Mouse (Mus musculus) MEL (cell line): ENCODE results near the gene Hyou1. TPM values are rescaled to one million over a fixed set of nuclear protein-coding genes. Genes with fewer than 3 reads are reported as not detected.

ENCODE experiments used
- DNase-seq: peaks from one replicate; pipeline ENCODE4 v3.0.0; 2011; ENCODE audit warnings: low read depth, low spot score
- H3K27ac ChIP-seq: 2 replicates; pipeline ENCODE4 v1.5.1; 2012; ENCODE audit warnings: low read depth, mild to moderate bottlenecking, control low read depth, low read length, moderate library complexity; ENCODE audit not compliant: control insufficient read depth
- H3K27me3 ChIP-seq, 2 experiments: fragments of 150-350 bp in 1 of 2; sonication (generic) in 1 of 2; 2 replicates each; pipeline ENCODE4 v1.6.1; 2012; ENCODE audit warnings: low read length in 2 of 2, mild to moderate bottlenecking in 2 of 2, improper control_type of control experiment in 1 of 2, moderate library complexity in 1 of 2; ENCODE audit not compliant: insufficient read depth in 2 of 2, control insufficient read depth in 1 of 2
- H3K36me3 ChIP-seq, 2 experiments: 2 replicates each; pipeline ENCODE4 v1.6.1; 2012 to 2014; ENCODE audit warnings: low read length in 2 of 2, improper control_type of control experiment in 1 of 2, inconsistent platforms in 1 of 2, mild to moderate bottlenecking in 1 of 2; ENCODE audit not compliant: insufficient read depth in 2 of 2, control insufficient read depth in 1 of 2
- H3K4me1 ChIP-seq, 2 experiments: fragments of 150-350 bp in 1 of 2; sonication (generic) in 1 of 2; 2 replicates each; pipeline ENCODE4 v1.6.1; 2012; ENCODE audit warnings: low read length in 2 of 2, improper control_type of control experiment in 1 of 2, mild to moderate bottlenecking in 1 of 2; ENCODE audit not compliant: insufficient read depth in 2 of 2, control insufficient read depth in 1 of 2
- H3K4me3 ChIP-seq, 2 experiments: fragments of 150-350 bp in 1 of 2; sonication (generic) in 1 of 2; 2 replicates each; pipeline ENCODE4 v1.5.1; 2012; ENCODE audit warnings: low read depth in 2 of 2, low read length in 2 of 2, mild to moderate bottlenecking in 2 of 2, moderate library complexity in 2 of 2, control low read depth in 1 of 2, improper control_type of control experiment in 1 of 2; ENCODE audit not compliant: control insufficient read depth in 1 of 2, insufficient read depth in 1 of 2
- H3K79me2 ChIP-seq: 2 replicates; pipeline ENCODE4 v1.6.1; 2012; ENCODE audit warnings: mild to moderate bottlenecking, low read length, moderate library complexity; ENCODE audit not compliant: control insufficient read depth, poor library complexity, insufficient read depth
- H3K9ac ChIP-seq: 2 replicates; pipeline ENCODE4 v1.6.1; 2012; ENCODE audit warnings: low read depth, mild to moderate bottlenecking, control low read depth, low read length, moderate library complexity; ENCODE audit not compliant: control insufficient read depth, poor library complexity, severe bottlenecking
- H3K9me3 ChIP-seq: fragments of 150-350 bp; sonication (generic); replicated peaks from 2 replicates; pipeline ENCODE4 v1.6.1; 2012; ENCODE audit warnings: mild to moderate bottlenecking, low read length, improper control_type of control experiment, moderate library complexity; ENCODE audit not compliant: insufficient read depth
- BHLHE40 ChIP-seq: IDR thresholded peaks from 2 replicates; pipeline ENCODE4 v1.6.1; 2012; ENCODE audit warnings: low read depth, mild to moderate bottlenecking, inconsistent platforms, low read length, improper control_type of control experiment, borderline replicate concordance
- ELF1 ChIP-seq: IDR thresholded peaks from 2 replicates; pipeline ENCODE4 v1.6.1; 2014; ENCODE audit warnings: low read depth, mild to moderate bottlenecking, inconsistent platforms, low read length, improper control_type of control experiment, moderate library complexity
- ETS1 ChIP-seq: IDR thresholded peaks from 2 replicates; pipeline ENCODE4 v1.6.1; 2012; ENCODE audit warnings: low read depth, mild to moderate bottlenecking, inconsistent platforms, low read length, improper control_type of control experiment, moderate library complexity
- GABPA ChIP-seq: IDR thresholded peaks from 2 replicates; pipeline ENCODE4 v1.6.1; 2012; ENCODE audit warnings: low read depth, mild to moderate bottlenecking, inconsistent platforms, low read length, improper control_type of control experiment, moderate library complexity
- GATA1 ChIP-seq: IDR thresholded peaks from 2 replicates; pipeline ENCODE4 v1.6.1; 2011; ENCODE audit warnings: low read depth, low read length, improper control_type of control experiment
- HCFC1 ChIP-seq: IDR thresholded peaks from 2 replicates; pipeline ENCODE4 v1.6.1; 2012; ENCODE audit warnings: low read depth, mild to moderate bottlenecking, inconsistent platforms, low read length, improper control_type of control experiment, moderate library complexity
- KAT2A ChIP-seq: conservative IDR thresholded peaks from 2 replicates; pipeline ENCODE4 v1.6.1; 2012; ENCODE audit warnings: low read depth, low read length, improper control_type of control experiment, inconsistent platforms
- MAZ ChIP-seq: IDR thresholded peaks from 2 replicates; pipeline ENCODE4 v1.6.1; 2012; ENCODE audit warnings: low read depth, mild to moderate bottlenecking, inconsistent platforms, low read length, improper control_type of control experiment
- MEF2A ChIP-seq: IDR thresholded peaks from 2 replicates; pipeline ENCODE4 v1.6.1; 2014; ENCODE audit warnings: low read depth, mild to moderate bottlenecking, inconsistent platforms, low read length, improper control_type of control experiment; ENCODE audit not compliant: poor library complexity, insufficient replicate concordance, severe bottlenecking; ENCODE audit errors: extremely low read depth
- MYB ChIP-seq: IDR thresholded peaks from 2 replicates; pipeline ENCODE4 v1.6.1; 2011; ENCODE audit warnings: mild to moderate bottlenecking, low read depth, low read length, improper control_type of control experiment
- NELFE ChIP-seq: IDR thresholded peaks from 2 replicates; pipeline ENCODE4 v1.6.1; 2011; ENCODE audit warnings: low read depth, low read length, improper control_type of control experiment
- NRF1 ChIP-seq: IDR thresholded peaks from 2 replicates; pipeline ENCODE4 v1.6.1; 2014; ENCODE audit warnings: low read depth, mild to moderate bottlenecking, inconsistent platforms, low read length, improper control_type of control experiment, moderate library complexity; ENCODE audit not compliant: poor library complexity, insufficient read depth, severe bottlenecking
- POLR2A ChIP-seq, 2 experiments: IDR thresholded peaks; 2 replicates each; pipeline ENCODE4 v1.6.1; 2011 to 2012; ENCODE audit warnings: low read length in 2 of 2, mild to moderate bottlenecking in 2 of 2, control low read depth in 1 of 2, improper control_type of control experiment in 1 of 2, low read depth in 1 of 2, moderate library complexity in 1 of 2; ENCODE audit not compliant: control insufficient read depth in 1 of 2, insufficient read depth in 1 of 2, poor library complexity in 1 of 2
- POLR2AphosphoS2 ChIP-seq: IDR thresholded peaks from 2 replicates; pipeline ENCODE4 v1.6.1; 2011; ENCODE audit warnings: low read length, improper control_type of control experiment
- RAD21 ChIP-seq: IDR thresholded peaks from 2 replicates; pipeline ENCODE4 v1.6.1; 2011; ENCODE audit warnings: mild to moderate bottlenecking, low read depth, low read length, improper control_type of control experiment
- SIN3A ChIP-seq: IDR thresholded peaks from 2 replicates; pipeline ENCODE4 v1.6.1; 2012; ENCODE audit warnings: low read length, improper control_type of control experiment, inconsistent platforms
- TBP ChIP-seq: IDR thresholded peaks from 2 replicates; pipeline ENCODE4 v1.8.0; 2011; ENCODE audit warnings: low read depth, low read length, improper control_type of control experiment
- TCF12 ChIP-seq: IDR thresholded peaks from 2 replicates; pipeline ENCODE4 v1.6.1; 2014; ENCODE audit warnings: low read depth, mild to moderate bottlenecking, inconsistent platforms, low read length, improper control_type of control experiment, moderate library complexity
- UBTF ChIP-seq: IDR thresholded peaks from 2 replicates; pipeline ENCODE4 v1.6.1; 2012; ENCODE audit warnings: low read depth, mild to moderate bottlenecking, inconsistent platforms, low read length, improper control_type of control experiment, moderate library complexity, borderline replicate concordance; ENCODE audit not compliant: insufficient read depth
- USF1 ChIP-seq: IDR thresholded peaks from 2 replicates; pipeline ENCODE4 v1.6.1; 2014; ENCODE audit warnings: low read depth, mild to moderate bottlenecking, inconsistent platforms, low read length, improper control_type of control experiment, moderate library complexity
- USF2 ChIP-seq, 2 experiments: IDR thresholded peaks; 2 replicates each; pipeline ENCODE4 v1.6.1; 2011 to 2012; ENCODE audit warnings: improper control_type of control experiment in 2 of 2, low read length in 2 of 2, borderline replicate concordance in 1 of 2, inconsistent platforms in 1 of 2, low read depth in 1 of 2, mild to moderate bottlenecking in 1 of 2; ENCODE audit not compliant: insufficient read depth in 1 of 2
- ZC3H11A ChIP-seq: IDR thresholded peaks from 2 replicates; pipeline ENCODE4 v1.6.1; 2012; ENCODE audit warnings: low read depth, mild to moderate bottlenecking, inconsistent platforms, low read length, improper control_type of control experiment
- ZKSCAN1 ChIP-seq: IDR thresholded peaks from 2 replicates; pipeline ENCODE4 v1.6.1; 2012; ENCODE audit warnings: low read depth, mild to moderate bottlenecking, inconsistent platforms, low read length, improper control_type of control experiment, moderate library complexity
- ZMIZ1 ChIP-seq: IDR thresholded peaks from 2 replicates; pipeline ENCODE4 v1.6.1; 2012; ENCODE audit warnings: low read depth, mild to moderate bottlenecking, inconsistent platforms, low read length, improper control_type of control experiment, moderate library complexity
- ZNF384 ChIP-seq: IDR thresholded peaks from 2 replicates; pipeline ENCODE4 v1.6.1; 2012; ENCODE audit warnings: low read depth, mild to moderate bottlenecking, inconsistent platforms, low read length, improper control_type of control experiment
- polyA plus RNA-seq, 2 experiments: library from polyadenylated mRNA; stranded (reverse) in 1 of 2; unstranded in 1 of 2; fragments of >175 nt in 1 of 2; fragments of >200 nt in 1 of 2; gene quantifications; 2 replicates each; pipeline versions ENCODE4 v1.2.1 to v1.2.4; 2012; ENCODE audit warnings: low replicate concordance in 2 of 2, low read depth in 1 of 2; ENCODE audit not compliant: insufficient read length in 2 of 2, insufficient read depth in 1 of 2, missing spikeins in 1 of 2
- total RNA-seq: library from RNA; depleted of rRNA; stranded (reverse); fragments of 300-350 nt; gene quantifications from 2 replicates; pipeline ENCODE4 v1.2.3, GENCODE M21; 2012

Gene Hyou1
- total and polyA plus RNA-seq, 3 experiments, result 160 to 186 TPM; not detected in 1

DNA sequence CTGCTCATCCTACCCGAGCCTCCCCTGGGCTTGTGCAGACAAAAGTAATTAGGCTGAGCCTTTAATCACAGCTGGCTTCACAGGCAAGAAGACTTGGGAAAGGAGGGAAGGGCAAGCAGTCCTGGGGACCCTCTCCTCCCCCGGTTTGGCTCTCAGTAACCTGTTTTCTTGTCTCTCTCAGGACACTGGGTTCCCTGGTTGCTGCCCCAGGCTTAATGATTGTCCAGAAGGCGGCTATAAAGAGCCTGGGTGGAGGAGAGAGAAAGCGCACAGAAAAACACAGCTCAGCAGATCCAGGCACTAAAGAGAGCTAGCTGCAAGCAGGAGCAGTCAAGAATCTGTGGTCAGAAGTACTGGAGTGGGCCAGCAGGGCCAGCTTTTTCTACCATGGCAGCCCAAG, 18.8 kb downstream of the Hyou1 start:
- Histone ChIP-seq H3K27ac (no peak overlapping the region), H3K27me3 (no peaks in the 10 kb centered on the region), H3K36me3 (peaks cover 0 to 4% of the 10 kb centered on the region in 2 experiments; a peak in 2 of 4 replicates), H3K4me3 (peak overlapping the region; percentile 72 to 73), H3K79me2 (peaks cover 8% of the 10 kb centered on the region; the same call in 1 of the 2 replicates), H3K4me1 (peaks cover 0 to 14% of the 10 kb centered on the region in 2 experiments; a peak in 2 of 4 replicates), H3K9me3 (no peaks in the 10 kb centered on the region), H3K9ac (peak overlapping the region; percentile 80)
- TF ChIP-seq GATA1 (no peak), NELFE (no peak), MYB (no peak), ZMIZ1 (no peak), GABPA (no peak), POLR2AphosphoS2 (no peak), ELF1 (no peak), SIN3A (no peak), TBP (no peak), POLR2A (IDR thresholded peaks at IDR 0.05; ENCODE audit: control insufficient read depth in 1 of 2, insufficient read depth in 1 of 2, low read depth in 1 of 2, low read length in 2 of 2, poor library complexity in 1 of 2) (no peak), USF2 (IDR thresholded peaks at IDR 0.05; ENCODE audit: borderline replicate concordance in 1 of 2, insufficient read depth in 1 of 2, low read depth in 1 of 2, low read length in 2 of 2) (no peak), USF1 (no peak), MEF2A (no peak), BHLHE40 (no peak), ETS1 (no peak), NRF1 (no peak), HCFC1 (no peak), ZNF384 (no peak), RAD21 (no peak)
- DNase-seq, result no peak

DNA sequence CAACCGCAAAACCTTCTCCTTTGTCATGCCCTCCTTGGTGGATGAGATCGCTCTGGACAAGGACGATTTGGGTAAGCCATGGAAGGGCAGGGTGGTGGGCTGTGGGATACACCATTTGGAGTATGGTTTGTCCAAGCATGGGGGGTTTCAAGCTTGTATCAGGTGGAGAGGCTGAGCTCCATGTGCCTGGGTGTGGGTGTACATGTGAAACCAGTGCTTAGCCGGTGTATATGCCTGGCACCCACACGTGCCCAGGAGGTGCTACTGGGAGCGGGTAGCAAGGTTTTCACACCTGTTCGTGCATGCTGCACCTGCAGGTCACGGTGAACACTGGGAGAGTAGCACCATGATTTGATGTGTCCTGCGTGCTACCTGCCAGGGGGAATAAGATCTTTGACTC, 19.3 kb downstream of the Hyou1 start:
- H3K36me3 ChIP-seq, result peaks cover 3 to 4% of the 10 kb centered on the region in 2 experiments
- peak overlapping the region; percentile 72 to 73; a peak in 3 of 4 replicates for H3K4me3 ChIP-seq
- H3K27me3 ChIP-seq, result no peaks in the 10 kb centered on the region
- no peak for DNase-seq
- peaks cover 8% of the 10 kb centered on the region; the same call in 1 of the 2 replicates for H3K79me2 ChIP-seq
- peaks cover 0 to 14% of the 10 kb centered on the region in 2 experiments; a peak in 2 of 4 replicates for H3K4me1 ChIP-seq
- peak overlapping the region; percentile 80 for H3K9ac ChIP-seq
- TF ChIP-seq UBTF (no peak), POLR2A (IDR thresholded peaks at IDR 0.05; ENCODE audit: control insufficient read depth in 1 of 2, insufficient read depth in 1 of 2, low read depth in 1 of 2, low read length in 2 of 2, poor library complexity in 1 of 2) (no peak), ZKSCAN1 (no peak), GABPA (no peak), MYB (no peak), POLR2AphosphoS2 (no peak), MAZ (no peak), ZC3H11A (no peak), GATA1 (no peak), SIN3A (no peak), KAT2A (no peak), HCFC1 (no peak), BHLHE40 (no peak), TBP (no peak), TCF12 (no peak), ZMIZ1 (no peak)
- no peaks in the 10 kb centered on the region for H3K9me3 ChIP-seq
- H3K27ac ChIP-seq, result no peak overlapping the region
